Mouse (Mus musculus): ENCODE results near the gene Gpr6.

- TF ChIP-seq POLR2A (IDR thresholded peaks at IDR 0.05; ENCODE audit: borderline replicate concordance, extremely low read depth, insufficient read depth, insufficient read length, poor library complexity, severe bottlenecking) (no peak), CTCF (IDR thresholded peaks at IDR 0.05; ENCODE audit: borderline replicate concordance, extremely low read depth, insufficient read depth, insufficient read length) (no peak)
Measured at GRCm38 (mm10) chr10:41037722-41038121, 34.4 kb downstream of the Gpr6 start.

All from brain, embryonic 14.5 days (tissue).